Mouse (Mus musculus): ENCODE measurements at regions not wholly inside any gene's neighbourhood (a gene's known extent, or its start where the extent isn't known, plus 50 kb on each side); places are given as distances from the start of the nearest gene placed in this dataset.

GRCm38 (mm10) chr1:42018966-42019365 lies 676.6 kb upstream of the Pou3f3 start:
- TF ChIP-seq POLR2A (IDR thresholded peaks at IDR 0.05; ENCODE audit: low read depth, low read length), result no peak
- no peak for TF ChIP-seq CTCF (IDR thresholded peaks at IDR 0.05; ENCODE audit: borderline replicate concordance, insufficient read depth, low read length)
